Mouse (Mus musculus) heart, embryonic 10.5 days (tissue): ENCODE data around the gene Supv3l1. TPM values are rescaled to one million over a fixed set of nuclear protein-coding genes. Genes with fewer than 3 reads are reported as not detected.
"Not testable (repeated sequence)": the region's sequence is repeated elsewhere in the genome, so short reads cannot be mapped to it uniquely, and the experiment has no call there.

Experiments used
- DNase-seq: peaks from one replicate; pipeline ENCODE4 v3.0.0-alpha.2; 2017; ENCODE audit warnings: low spot score
- H3K27ac ChIP-seq: fragments of 300-500 bp; sonication (generic); 2 replicates; pipeline ENCODE4 v1.5.1; 2016; ENCODE audit warnings: mild to moderate bottlenecking
- H3K27me3 ChIP-seq: fragments of 300-500 bp; sonication (generic); 2 replicates; pipeline ENCODE4 v1.6.1; 2016; ENCODE audit warnings: mild to moderate bottlenecking; ENCODE audit not compliant: poor library complexity, insufficient read depth, severe bottlenecking
- H3K36me3 ChIP-seq: fragments of 300-500 bp; sonication (generic); 2 replicates; pipeline ENCODE4 v1.6.1; 2016; ENCODE audit warnings: mild to moderate bottlenecking, moderate library complexity
- H3K4me1 ChIP-seq: fragments of 300-500 bp; sonication (generic); 2 replicates; pipeline ENCODE4 v1.6.1; 2016; ENCODE audit warnings: mild to moderate bottlenecking
- H3K4me3 ChIP-seq: fragments of 300-500 bp; sonication (generic); 2 replicates; pipeline ENCODE4 v1.5.1; 2016; ENCODE audit warnings: mild to moderate bottlenecking, moderate library complexity
- H3K9me3 ChIP-seq: fragments of 300-500 bp; sonication (generic); 2 replicates; pipeline ENCODE4 v1.6.1; 2016; ENCODE audit warnings: mild to moderate bottlenecking, moderate library complexity
- WGBS: fragments of 180-500 bp; shearing (Covaris S2); methylation state at CpG from one replicate; pipeline ENCODE4 v1.1.7; 2016; 5-methylcytosine and 5-hydroxymethylcytosine counted together
- polyA plus RNA-seq: library from polyadenylated mRNA; unstranded; fragments of >200 nt; fragmentation: Nextera tagmentation; extraction: Ambion mirVana; gene quantifications from 2 replicates; pipeline ENCODE4 v1.2.1, GENCODE M21; 2016

Supv3l1 gene
- 32.8 and 36.0 TPM in 2 replicates for polyA plus RNA-seq

DNA sequence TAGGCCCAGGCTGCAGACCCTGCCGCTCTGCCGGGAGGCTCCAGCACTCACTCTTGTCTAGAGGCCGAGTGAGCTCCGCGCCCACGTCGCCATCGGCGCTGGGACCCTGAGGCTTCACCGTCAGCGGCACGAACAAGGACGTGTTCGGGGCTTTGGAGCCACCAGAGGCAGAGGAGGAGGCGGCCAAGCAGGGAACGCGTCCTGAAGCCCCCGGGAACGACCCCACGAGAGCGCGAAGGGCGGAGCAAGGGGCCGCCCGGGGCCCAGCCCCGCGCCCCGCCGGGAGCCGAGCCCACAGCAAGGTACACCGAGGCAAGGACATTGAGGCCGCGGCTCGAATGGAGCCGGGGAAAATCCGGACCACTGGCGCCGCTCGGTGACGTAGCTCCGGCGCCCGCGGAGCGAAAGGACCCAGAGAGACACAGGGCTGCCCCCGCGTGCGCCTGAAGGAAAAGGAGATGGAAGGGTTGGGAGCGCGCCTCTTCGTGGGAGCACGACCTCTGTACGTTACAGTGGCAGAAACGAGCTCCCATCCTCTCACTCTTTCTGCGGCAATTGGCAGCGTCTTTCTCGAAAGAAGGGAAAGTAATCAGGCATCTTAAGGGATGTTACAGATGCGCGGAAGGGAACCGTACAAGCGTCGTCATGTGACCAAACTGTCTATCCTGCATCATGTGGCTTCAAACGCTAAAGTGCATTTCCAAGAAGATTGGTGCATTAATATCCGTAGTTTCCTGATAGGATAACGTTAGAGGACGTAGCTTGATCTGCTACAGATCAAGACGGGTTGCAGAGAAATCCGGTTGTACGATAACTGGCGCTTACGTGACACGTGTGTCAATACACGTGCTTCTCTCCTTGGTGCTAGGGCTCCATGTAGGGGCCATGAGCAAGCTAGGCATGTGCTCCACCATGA is at the start of gene Supv3l1, which contains the start of gene 4930507D05Rik:
Gene Supv3l1, minus strand, starts transcription at position 375 of the 916 bp plus-strand sequence.
Gene 4930507D05Rik, plus strand, starts transcription at position 126 of the 916 bp plus-strand sequence.
- DNase-seq, result peak; percentile 92
- Histone ChIP-seq H3K27ac (peak within 1 kb of the TSS; percentile 99), H3K36me3 (peaks cover 29% of the 10 kb centered on the region), H3K9me3 (no peaks in the 10 kb centered on the region), H3K4me1 (peaks cover 12% of the 10 kb centered on the region), H3K4me3 (peak within 1 kb of the TSS; percentile 96), H3K27me3 (no peaks in the 10 kb centered on the region)
- under 1% methylated on average over 73 of the region's 73 CpGs for WGBS

DNA sequence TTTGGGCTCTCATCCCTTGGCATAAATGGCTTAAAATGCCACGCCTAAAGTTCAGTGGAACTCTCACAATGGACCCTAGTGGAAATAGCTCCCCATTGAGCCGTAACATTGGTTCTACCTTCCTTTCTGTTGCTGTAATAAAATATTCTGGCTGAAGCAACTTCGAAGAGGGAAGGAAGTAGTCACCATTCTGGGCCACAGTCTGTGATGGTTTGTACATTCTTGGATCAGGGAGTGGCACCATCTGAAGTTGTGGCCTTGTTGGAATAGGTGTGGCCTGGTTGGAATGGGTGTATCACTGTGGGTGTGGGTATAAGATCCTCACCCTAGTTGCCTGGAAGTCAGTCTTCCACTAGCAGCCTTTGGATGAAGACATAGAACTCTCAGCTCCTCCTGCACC is 42.1 kb upstream of the Supv3l1 start:
- DNase-seq, H3K9me3 ChIP-seq, H3K36me3 ChIP-seq, H3K4me3 ChIP-seq, H3K4me1 ChIP-seq, H3K27ac ChIP-seq, H3K27me3 ChIP-seq: not testable (repeated sequence)
- WGBS, result 73% methylated on average over 3 of the region's 3 CpGs

DNA sequence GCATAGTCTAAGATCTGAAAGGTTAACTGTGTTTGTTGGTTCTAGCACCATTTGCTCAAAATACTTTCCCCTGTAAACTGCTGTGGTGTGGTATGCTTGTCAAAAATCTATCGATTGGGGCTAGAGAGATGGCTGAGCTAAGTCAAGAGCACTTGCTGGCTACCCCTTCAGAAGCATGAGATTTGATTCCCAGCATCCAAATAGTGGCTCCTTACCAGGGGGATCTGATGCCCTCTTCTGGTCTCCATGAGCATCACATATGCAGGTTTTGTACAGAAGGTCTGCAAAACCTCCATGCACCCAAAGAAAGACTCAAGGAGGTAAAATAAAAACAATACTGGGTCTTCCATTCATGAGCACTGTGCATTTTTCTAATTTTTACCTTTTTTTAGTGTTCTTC is 38.7 kb upstream of the Supv3l1 start:
- DNase-seq, result no peak
- Histone ChIP-seq H3K9me3 (no peaks in the 10 kb centered on the region), H3K4me3 (no peak overlapping the region), H3K27ac (no peak overlapping the region), H3K36me3 (no peaks in the 10 kb centered on the region), H3K4me1 (no peaks in the 10 kb centered on the region), H3K27me3 (no peaks in the 10 kb centered on the region)
- WGBS, result 23% methylated on average over 1 of the region's 1 CpGs

DNA sequence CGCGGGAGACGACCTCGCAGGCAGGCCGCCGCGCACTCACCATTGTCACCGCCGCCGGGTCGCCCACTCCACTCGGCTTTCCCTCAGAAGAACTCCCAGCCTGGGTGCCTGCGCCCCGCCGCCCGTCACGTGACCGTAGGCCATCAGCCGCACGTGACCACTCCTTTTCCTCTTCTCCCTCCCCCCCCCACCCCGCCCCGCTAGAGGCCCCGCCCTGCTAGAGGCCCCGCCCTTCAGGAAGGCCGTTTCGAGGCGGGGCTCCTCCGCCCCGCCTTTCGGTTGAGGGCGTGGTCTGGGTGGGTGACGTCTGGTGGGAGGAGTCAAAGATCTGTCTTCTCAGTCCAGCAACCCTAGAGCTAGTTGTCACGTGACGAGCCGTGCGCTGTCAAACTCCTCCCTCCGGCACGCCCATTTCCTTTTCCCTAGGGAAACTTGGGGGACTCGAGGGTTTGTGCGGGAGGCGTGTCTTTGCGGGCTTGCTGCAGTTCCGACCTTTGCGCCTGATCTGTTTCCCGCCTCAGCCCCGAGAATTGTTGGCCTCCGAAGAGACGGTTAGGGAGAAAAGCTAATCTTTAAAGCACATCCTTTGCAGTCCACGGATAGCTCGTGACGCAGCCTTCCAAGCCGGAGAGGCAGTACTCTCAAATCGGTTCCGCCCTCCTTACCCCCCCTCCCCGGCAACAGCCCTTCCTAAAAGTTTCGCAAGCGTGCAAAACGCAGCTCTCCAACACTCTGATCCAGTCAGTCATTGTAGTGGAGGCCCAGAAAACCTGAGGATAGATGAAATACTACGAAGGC is 37.3 kb upstream of the Supv3l1 start, which contains the start of gene Vps26a:
Gene Vps26a, minus strand, starts transcription at position 188 of the 798 bp plus-strand sequence.
- DNase-seq, result peak; percentile 100
- H3K27ac ChIP-seq, result peak within 1 kb of the TSS; percentile 90
- WGBS, result under 1% methylated on average over 59 of the region's 59 CpGs
- no peaks in the 10 kb centered on the region for H3K27me3 ChIP-seq
- no peaks in the 10 kb centered on the region for H3K4me1 ChIP-seq
- H3K36me3 ChIP-seq, result no peaks in the 10 kb centered on the region
- peak within 1 kb of the TSS; percentile 90 for H3K4me3 ChIP-seq
- H3K9me3 ChIP-seq, result no peaks in the 10 kb centered on the region

DNA sequence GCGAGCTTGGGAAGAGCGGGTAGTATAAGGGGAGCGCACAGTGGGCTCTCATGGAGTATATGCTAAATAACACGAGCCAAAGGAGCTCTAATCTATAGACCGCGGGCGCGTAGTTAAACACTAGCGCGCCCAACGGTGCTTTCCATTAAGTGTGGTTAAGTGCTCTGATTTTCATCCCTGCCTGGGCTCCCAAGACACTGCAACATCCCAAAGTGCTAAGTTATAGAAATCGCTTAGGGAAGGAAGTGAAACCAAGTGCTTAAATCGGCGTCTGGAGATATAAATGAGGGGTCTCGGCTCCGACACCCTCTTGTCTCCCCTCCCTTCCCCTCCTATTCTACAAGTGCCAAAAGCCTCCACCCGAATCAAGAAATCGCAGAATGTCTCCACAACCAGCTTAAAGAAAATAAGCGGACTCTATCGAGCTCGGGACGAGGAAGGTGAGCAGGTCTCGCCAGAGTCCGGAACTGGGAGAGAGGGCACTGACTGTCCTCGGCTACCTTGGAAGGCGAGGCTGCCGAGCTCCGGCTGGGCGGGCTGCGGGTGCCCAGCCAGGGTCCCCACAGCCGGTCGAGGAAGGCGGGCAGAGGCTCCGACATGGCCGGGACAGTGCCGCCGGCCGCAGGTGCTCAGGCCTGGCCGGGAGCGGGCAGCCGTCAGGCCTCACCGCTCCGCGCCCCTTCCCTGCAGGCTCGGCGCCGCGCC is 36.5 kb upstream of the Supv3l1 start:
- Histone ChIP-seq H3K4me3 (peak overlapping the region; percentile 90), H3K9me3 (no peaks in the 10 kb centered on the region), H3K27ac (peak overlapping the region; percentile 90), H3K4me1 (no peaks in the 10 kb centered on the region), H3K36me3 (no peaks in the 10 kb centered on the region), H3K27me3 (no peaks in the 10 kb centered on the region)
- no peak for DNase-seq
- WGBS, result under 1% methylated on average over 48 of the region's 48 CpGs

DNA sequence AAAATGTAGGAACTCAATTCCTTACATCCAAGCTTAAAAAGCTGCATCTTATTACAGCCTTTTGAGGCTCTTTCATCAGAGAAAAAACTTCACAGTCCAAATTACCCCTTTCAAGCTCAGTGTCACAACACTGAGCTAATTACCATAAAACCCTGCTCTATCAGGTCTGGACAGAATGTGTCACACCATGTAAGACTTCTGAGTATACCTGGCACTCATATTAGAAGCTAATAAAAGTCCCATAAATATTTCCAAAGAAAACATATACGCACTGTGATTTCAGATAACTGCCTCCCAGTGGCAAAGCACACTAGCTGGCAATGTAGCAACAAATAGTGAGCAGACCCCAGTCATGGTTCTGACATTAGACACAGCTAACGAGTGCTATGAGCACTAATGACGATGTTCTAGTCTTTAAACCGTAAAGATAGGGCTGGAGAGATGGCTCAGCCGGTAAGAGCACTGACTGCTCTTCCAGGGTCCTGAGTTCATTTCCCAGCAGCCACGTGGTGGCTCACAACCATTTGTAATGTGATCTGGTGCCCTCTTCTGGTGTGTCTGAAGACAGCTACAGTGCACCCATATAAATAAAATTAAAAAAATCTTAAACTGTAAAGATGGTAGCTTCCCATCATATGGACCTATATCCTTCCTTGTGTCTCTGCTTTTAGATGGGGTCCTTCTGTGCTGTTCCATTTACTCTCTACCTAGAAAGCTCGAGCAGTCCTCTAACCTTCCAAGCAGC is 31.7 kb upstream of the Supv3l1 start:
- no peak for DNase-seq
- no peaks in the 10 kb centered on the region for H3K4me1 ChIP-seq
- no peak overlapping the region for H3K27ac ChIP-seq
- H3K36me3 ChIP-seq, result peaks cover 8% of the 10 kb centered on the region; the same call in 1 of the 2 replicates
- H3K27me3 ChIP-seq, result no peaks in the 10 kb centered on the region
- 72% methylated on average over 7 of the region's 7 CpGs for WGBS
- H3K9me3 ChIP-seq, result no peaks in the 10 kb centered on the region
- H3K4me3 ChIP-seq, result no peak overlapping the region

DNA sequence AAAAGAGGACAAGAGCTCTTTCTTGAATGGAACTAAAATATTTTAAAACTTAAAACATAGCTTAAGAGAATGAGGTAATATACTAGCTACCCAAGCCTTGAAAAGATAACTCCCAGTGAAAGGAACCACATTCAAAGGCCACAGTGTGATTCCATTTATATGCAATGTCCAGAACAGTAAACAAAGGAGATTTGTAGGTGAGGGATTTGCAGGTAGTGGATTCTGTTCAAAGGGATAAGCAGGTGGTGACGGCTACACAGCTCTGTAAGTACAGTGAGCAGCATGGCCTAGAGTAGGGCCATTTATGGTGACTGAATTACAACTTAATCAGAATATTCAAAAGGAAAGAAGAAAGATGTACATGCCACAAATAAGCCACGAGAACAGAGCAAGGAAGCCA is 27.4 kb upstream of the Supv3l1 start:
- 78% methylated on average over 2 of the region's 2 CpGs for WGBS
- DNase-seq, result no peak
- Histone ChIP-seq H3K9me3 (no peaks in the 10 kb centered on the region), H3K4me1 (no peaks in the 10 kb centered on the region), H3K27ac (no peak overlapping the region), H3K27me3 (no peaks in the 10 kb centered on the region), H3K36me3 (peaks cover 8% of the 10 kb centered on the region; the same call in 1 of the 2 replicates), H3K4me3 (no peak overlapping the region)

DNA sequence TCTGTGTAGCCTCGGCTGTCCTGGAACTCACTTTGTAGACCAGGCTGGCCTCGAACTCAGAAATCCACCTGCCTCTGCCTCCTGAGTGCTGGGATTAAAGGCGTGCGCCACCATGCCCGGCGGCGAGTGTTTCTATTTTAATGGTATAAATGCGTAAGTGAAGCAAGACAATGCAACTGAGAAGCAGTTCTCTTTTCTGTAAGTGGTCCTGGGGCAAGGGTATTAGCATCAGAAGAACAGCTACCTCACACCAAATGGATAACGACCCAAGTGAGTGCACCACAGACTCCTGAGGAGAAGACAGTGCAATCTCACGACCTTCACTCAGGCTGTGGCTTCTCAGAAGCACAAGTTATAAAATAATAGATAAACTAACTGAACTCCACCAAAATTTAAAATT is 25.4 kb upstream of the Supv3l1 start:
- WGBS, result 90% methylated on average over 10 of the region's 10 CpGs
- no peak for DNase-seq
- H3K36me3 ChIP-seq, result peaks cover 8% of the 10 kb centered on the region; the same call in 1 of the 2 replicates

DNA sequence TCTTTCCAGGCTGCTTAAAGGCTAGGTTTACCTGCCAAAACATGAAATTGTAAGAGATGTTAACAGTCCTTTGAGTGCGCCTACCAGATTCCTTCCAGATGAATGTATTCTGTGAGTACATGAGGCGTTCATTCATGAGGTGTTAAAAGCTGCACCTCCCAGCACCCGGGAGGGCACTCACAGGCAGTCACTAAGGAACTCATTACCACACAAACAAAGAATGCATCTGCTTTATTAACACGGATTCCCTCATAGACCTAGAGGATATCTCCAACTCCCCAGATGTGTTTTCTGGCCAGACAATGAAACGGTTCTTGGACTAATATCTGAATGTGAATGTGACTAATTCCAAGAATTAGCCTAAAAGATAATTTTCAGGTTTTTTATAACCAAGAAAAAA is 21.6 kb upstream of the Supv3l1 start:
- no peaks in the 10 kb centered on the region for H3K4me1 ChIP-seq
- no peak for DNase-seq
- no peak overlapping the region for H3K27ac ChIP-seq
- H3K4me3 ChIP-seq, result no peak overlapping the region
- H3K27me3 ChIP-seq, result no peaks in the 10 kb centered on the region
- no peaks in the 10 kb centered on the region for H3K9me3 ChIP-seq
- peaks cover 3% of the 10 kb centered on the region; the same call in 1 of the 2 replicates for H3K36me3 ChIP-seq
- WGBS, result 55% methylated on average over 5 of the region's 5 CpGs

More for the DNA sequence above, 25.4 kb upstream of the Supv3l1 start:
- Histone ChIP-seq H3K27ac (no peak overlapping the region), H3K4me3 (no peak overlapping the region), H3K4me1 (no peaks in the 10 kb centered on the region), H3K27me3 (no peaks in the 10 kb centered on the region), H3K9me3 (no peaks in the 10 kb centered on the region)

DNA sequence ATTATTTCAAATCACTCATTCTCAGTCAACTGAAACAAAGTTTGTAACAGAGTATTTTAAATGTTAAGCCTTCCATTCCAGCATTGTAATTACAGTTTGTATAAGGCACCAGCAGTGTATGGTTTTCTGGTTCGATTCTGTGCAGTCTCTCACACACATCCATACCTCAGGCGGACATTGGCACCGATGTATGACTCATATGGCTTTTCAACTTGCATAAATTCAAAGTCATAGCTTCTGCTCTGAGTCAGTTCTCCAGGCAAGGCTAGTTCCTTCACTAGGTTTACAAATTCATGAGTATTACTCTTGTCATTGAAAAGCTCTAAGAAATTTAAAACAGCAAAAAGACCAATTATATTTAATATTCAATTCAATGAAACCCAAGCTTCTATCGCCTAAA is 20.2 kb upstream of the Supv3l1 start:
- no peaks in the 10 kb centered on the region for H3K9me3 ChIP-seq
- no peak overlapping the region for H3K4me3 ChIP-seq
- H3K27ac ChIP-seq, result no peak overlapping the region
- no peak for DNase-seq
- no peaks in the 10 kb centered on the region for H3K4me1 ChIP-seq
- WGBS, result 92% methylated on average over 4 of the region's 4 CpGs
- peaks cover 3% of the 10 kb centered on the region; the same call in 1 of the 2 replicates for H3K36me3 ChIP-seq
- H3K27me3 ChIP-seq, result no peaks in the 10 kb centered on the region

DNA sequence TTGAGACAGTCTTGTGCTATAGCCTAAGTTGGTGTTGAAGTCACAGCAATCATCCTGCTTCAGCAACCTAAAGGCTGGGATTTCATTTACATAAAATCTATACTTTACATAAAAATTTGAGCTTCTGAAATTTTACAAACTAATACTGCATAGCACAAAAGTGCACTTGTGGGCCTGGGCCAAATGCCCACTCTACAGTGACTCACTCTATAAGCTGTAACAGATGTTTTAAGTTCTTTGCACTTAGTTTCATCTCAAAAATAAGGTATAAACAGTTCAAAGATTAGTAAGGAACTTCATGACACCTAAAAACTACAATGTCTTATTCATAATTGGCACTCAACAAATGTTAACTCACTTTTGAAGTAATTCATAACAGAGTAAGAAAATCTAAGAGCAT is 11.8 kb upstream of the Supv3l1 start:
- Histone ChIP-seq H3K36me3 (peaks cover 59% of the 10 kb centered on the region), H3K9me3 (no peaks in the 10 kb centered on the region), H3K27ac (no peak overlapping the region), H3K27me3 (no peaks in the 10 kb centered on the region), H3K4me3 (no peak overlapping the region), H3K4me1 (no peaks in the 10 kb centered on the region)
- no peak for DNase-seq

DNA sequence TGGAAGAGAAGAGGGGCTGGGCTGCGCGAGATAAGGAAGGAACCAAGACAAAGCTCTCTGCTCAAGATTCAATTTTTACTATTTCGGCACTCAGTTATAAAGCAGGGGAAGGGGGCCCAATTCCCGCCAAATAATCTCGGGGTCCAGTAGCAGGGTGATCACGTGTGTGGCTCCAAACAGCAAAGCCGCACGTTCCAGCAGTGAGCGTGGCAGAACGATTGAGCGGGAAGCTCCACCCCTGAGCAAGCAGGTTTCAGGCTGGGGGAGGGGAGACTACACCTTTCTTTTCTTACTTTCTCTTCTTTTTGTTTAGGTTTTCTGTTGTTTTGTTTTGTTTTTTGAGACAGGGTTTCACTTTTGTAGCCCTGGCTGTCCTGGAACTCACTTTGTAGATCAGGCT is 2.5 kb upstream of the Supv3l1 start:
- H3K9me3 ChIP-seq, H3K4me3 ChIP-seq, DNase-seq, H3K27ac ChIP-seq, H3K27me3 ChIP-seq: not testable (repeated sequence)
- peaks cover 22% of the 10 kb centered on the region for H3K36me3 ChIP-seq
- peaks cover 12% of the 10 kb centered on the region for H3K4me1 ChIP-seq
- WGBS, result 63% methylated on average over 11 of the region's 11 CpGs
